Mouse (Mus musculus) erythroblast, embryonic 14.5 days (primary cell): ENCODE data around the gene Cela3b. TPM values are rescaled to one million over a fixed set of nuclear protein-coding genes. Genes with fewer than 3 reads are reported as not detected.

Experiments
- H3K27me3 ChIP-seq: 2 replicates; pipeline ENCODE4 v1.6.1; 2012; ENCODE audit warnings: inconsistent platforms; ENCODE audit not compliant: control insufficient read depth
- H3K36me3 ChIP-seq: 2 replicates; pipeline ENCODE4 v1.6.1; 2012; ENCODE audit warnings: mild to moderate bottlenecking, inconsistent platforms; ENCODE audit not compliant: control insufficient read depth
- H3K4me1 ChIP-seq: 2 replicates; pipeline ENCODE4 v1.6.1; 2012; ENCODE audit warnings: inconsistent platforms; ENCODE audit not compliant: control insufficient read depth
- H3K4me3 ChIP-seq: replicated peaks from 2 replicates; pipeline ENCODE3; 2012; ENCODE audit warnings: moderate library complexity, mild to moderate bottlenecking, inconsistent platforms
- H3K9me3 ChIP-seq: 2 replicates; pipeline ENCODE4 v1.6.1; 2012; ENCODE audit warnings: low read length, inconsistent platforms, mixed read lengths; ENCODE audit not compliant: control insufficient read depth
- GATA1 ChIP-seq: IDR thresholded peaks from 2 replicates; pipeline ENCODE4 v1.6.1; 2012; ENCODE audit warnings: low read length, inconsistent platforms, mixed read lengths
- TAL1 ChIP-seq: IDR thresholded peaks from 3 replicates; pipeline ENCODE4 v1.6.1; 2012; ENCODE audit warnings: low read length, inconsistent platforms, mixed read lengths
- polyA plus RNA-seq: library from polyadenylated mRNA; stranded (reverse); fragments of >175 nt; gene quantifications from 2 replicates; pipeline ENCODE4 v1.2.3, GENCODE M21; 2012

Cela3b gene
- not detected in 2 replicates for polyA plus RNA-seq

GRCm38 (mm10) chr4:137430502-137430901, at the start of gene Cela3b:
TSS of gene Cela3b (minus strand) at chr4:137430540.
- Histone ChIP-seq H3K27me3 (no peaks in the 10 kb centered on the region), H3K36me3 (no peaks in the 10 kb centered on the region), H3K4me1 (peaks cover 4% of the 10 kb centered on the region), H3K9me3 (no peaks in the 10 kb centered on the region), H3K4me3 (no peak within 1 kb of the TSS)
- TF ChIP-seq GATA1: no peak
- no peak for TF ChIP-seq TAL1

GRCm38 (mm10) chr4:137479757-137480156, 49.4 kb upstream of the Cela3b start:
- Histone ChIP-seq H3K36me3 (no peaks in the 10 kb centered on the region), H3K4me3 (no peak overlapping the region), H3K9me3 (no peaks in the 10 kb centered on the region), H3K4me1 (peaks cover 24% of the 10 kb centered on the region), H3K27me3 (no peaks in the 10 kb centered on the region; the same call in 1 of the 2 replicates)
- no peak for TF ChIP-seq TAL1
- no peak for TF ChIP-seq GATA1

GRCm38 (mm10) chr4:137478306-137478705, 48.0 kb upstream of the Cela3b start:
- TF ChIP-seq GATA1: no peak
- TF ChIP-seq TAL1: no peak
- peaks cover 11% of the 10 kb centered on the region for H3K4me1 ChIP-seq

GRCm38 (mm10) chr4:137477611-137478010, 47.3 kb upstream of the Cela3b start:
- no peak overlapping the region for H3K4me3 ChIP-seq
- H3K36me3 ChIP-seq: no peaks in the 10 kb centered on the region
- H3K27me3 ChIP-seq: no peaks in the 10 kb centered on the region; the same call in 1 of the 2 replicates
- TF ChIP-seq TAL1: no peak
- TF ChIP-seq GATA1: no peak
- no peaks in the 10 kb centered on the region for H3K9me3 ChIP-seq
- H3K4me1 ChIP-seq: peaks cover 11% of the 10 kb centered on the region

More at GRCm38 (mm10) chr4:137478306-137478705, 48.0 kb upstream of the Cela3b start:
- Histone ChIP-seq H3K27me3 (no peaks in the 10 kb centered on the region; the same call in 1 of the 2 replicates), H3K4me3 (no peak overlapping the region), H3K36me3 (no peaks in the 10 kb centered on the region), H3K9me3 (no peaks in the 10 kb centered on the region)

GRCm38 (mm10) chr4:137476761-137477237, 46.5 kb upstream of the Cela3b start:
- Histone ChIP-seq H3K36me3 (no peaks in the 10 kb centered on the region), H3K27me3 (no peaks in the 10 kb centered on the region; the same call in 1 of the 2 replicates), H3K4me3 (no peak overlapping the region), H3K9me3 (no peaks in the 10 kb centered on the region), H3K4me1 (peaks cover 11% of the 10 kb centered on the region)
- TF ChIP-seq TAL1 (no peak), GATA1 (no peak)

- TF ChIP-seq TAL1: no peak
- no peak for TF ChIP-seq GATA1
- Histone ChIP-seq H3K9me3 (no peaks in the 10 kb centered on the region), H3K36me3 (no peaks in the 10 kb centered on the region), H3K4me1 (peaks cover 11% of the 10 kb centered on the region), H3K27me3 (no peaks in the 10 kb centered on the region; the same call in 1 of the 2 replicates), H3K4me3 (no peak overlapping the region)
These were observed 45.9 kb upstream of the Cela3b start for GRCm38 (mm10) chr4:137476065-137476760.

- TF ChIP-seq GATA1 (no peak), TAL1 (no peak)
- peaks cover 3% of the 10 kb centered on the region for H3K27me3 ChIP-seq
- peaks cover 12% of the 10 kb centered on the region for H3K4me1 ChIP-seq
- no peak overlapping the region for H3K4me3 ChIP-seq
- H3K36me3 ChIP-seq: no peaks in the 10 kb centered on the region
- H3K9me3 ChIP-seq: no peaks in the 10 kb centered on the region
These were observed 45.1 kb upstream of the Cela3b start for GRCm38 (mm10) chr4:137475271-137476050.

- Histone ChIP-seq H3K4me1 (peaks cover 13% of the 10 kb centered on the region), H3K9me3 (no peaks in the 10 kb centered on the region), H3K27me3 (peaks cover 8% of the 10 kb centered on the region), H3K4me3 (no peak overlapping the region), H3K36me3 (no peaks in the 10 kb centered on the region)
- TF ChIP-seq GATA1: no peak
- TF ChIP-seq TAL1: no peak
These were observed 44.4 kb upstream of the Cela3b start for GRCm38 (mm10) chr4:137474694-137475093.
